Mouse (Mus musculus) neutrophil, adult 65 days (primary cell): ENCODE results near the gene AW146154. TPM values are rescaled to one million over a fixed set of nuclear protein-coding genes. Genes with fewer than 3 reads are reported as not detected.

ENCODE experiments used
- total RNA-seq: library from RNA; stranded (reverse); gene quantifications from 2 replicates; pipeline ENCODE4 v1.2.4, GENCODE M21; 2023

Gene AW146154
- 2.6 and 2.9 TPM in 2 replicates for total RNA-seq

DNA sequence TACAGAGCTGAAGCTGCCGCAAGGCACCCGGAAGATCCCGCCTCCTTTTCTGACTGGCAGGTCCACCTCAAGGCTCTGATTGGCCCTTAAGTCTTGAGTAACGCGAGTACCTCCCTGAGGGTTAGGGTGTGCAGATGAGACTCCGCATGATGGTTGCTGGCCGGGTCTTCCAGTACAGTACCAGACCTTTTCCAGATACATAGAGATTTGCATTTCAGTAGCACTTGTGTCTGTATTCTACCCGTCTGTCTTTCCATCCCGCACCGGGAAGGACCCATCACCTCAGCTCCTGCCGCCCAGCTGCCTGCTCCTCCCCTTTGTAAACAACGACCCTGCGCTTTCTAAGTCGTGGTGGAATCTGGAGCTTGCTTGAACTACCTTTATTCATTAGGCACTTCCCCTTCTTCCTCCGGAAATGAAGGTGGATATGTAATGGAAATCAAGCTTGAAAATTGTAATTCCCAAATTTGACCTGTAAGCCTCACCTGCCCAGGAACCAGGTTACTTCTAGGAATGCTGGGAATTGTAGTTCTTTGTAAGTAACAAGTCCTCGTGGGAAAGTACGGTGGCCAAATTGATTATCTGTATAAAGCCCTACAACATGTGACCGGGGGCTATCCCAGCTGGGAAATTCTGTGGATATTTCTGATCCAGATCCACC is at the start of gene AW146154, which contains the start of gene Gm20449:
TSS of gene AW146154 (minus strand) at position 502 of the 661 bp plus-strand sequence.
TSS of gene Gm20449 (minus strand) at position 29 of the 661 bp plus-strand sequence.

DNA sequence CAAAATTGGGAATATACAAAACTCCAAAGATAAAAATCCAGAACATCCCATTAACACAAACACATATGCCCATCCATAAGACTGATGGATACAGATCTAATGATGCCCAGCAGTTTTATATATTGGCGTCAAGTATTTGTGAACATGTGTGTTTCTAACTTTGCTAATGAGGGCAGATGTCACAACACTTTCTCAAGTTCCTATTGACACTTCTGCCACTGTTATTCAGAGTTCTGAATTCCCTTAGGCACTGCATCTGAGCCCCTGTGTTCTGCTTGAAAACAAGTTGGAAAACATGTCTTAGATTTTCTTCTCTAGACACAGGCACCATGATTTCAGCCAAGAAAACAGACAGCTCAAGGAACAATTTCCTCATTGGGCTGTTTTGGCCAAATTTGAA is 51.1 kb downstream of the AW146154 start, which contains the start of gene Vmn2r57:
TSS of gene Vmn2r57 (minus strand) at position 101 of the 400 bp plus-strand sequence.

Other genes starting within 250 kb of the AW146154 start
- gene AI987944, start 106.5 kb downstream of the AW146154 start, total RNA-seq = 3.1 and 3.8 TPM in 2 replicates
- not detected in 2 replicates for gene Vmn2r57, start 51.2 kb downstream of the AW146154 start, total RNA-seq
- 0.14 and 0.38 TPM in 2 replicates for gene Gm20449, start 473 bp downstream of the AW146154 start, total RNA-seq
- gene Gm6871, start 73.8 kb upstream of the AW146154 start, total RNA-seq = not detected in 2 replicates
- 5.9 and 10.2 TPM in 2 replicates for gene 2610021A01Rik, start 99.3 kb upstream of the AW146154 start, total RNA-seq
- gene Zfp788, start 133.3 kb upstream of the AW146154 start, total RNA-seq = 4.0 and 4.2 TPM in 2 replicates